Mouse (Mus musculus): Measurements from ENCODE around the gene Phyhipl.
A peak's percentile ranks its signal among the peaks of the same experiment; 100 is the strongest.

Phyhipl gene

GRCm38 (mm10) chr10:70655828-70656227 lies at the start of gene Phyhipl:
Phyhipl (minus strand) TSS chr10:70655965.
- DNase-seq (ENCODE audit: inconsistent ontology term): no peak

GRCm38 (mm10) chr10:70703211-70703610 lies 47.4 kb upstream of the Phyhipl start:
- no peak for DNase-seq (ENCODE audit: inconsistent ontology term)

GRCm38 (mm10) chr10:70699581-70699980 lies 43.8 kb upstream of the Phyhipl start:
- DNase-seq (ENCODE audit: inconsistent ontology term): no peak

- no peak for DNase-seq (ENCODE audit: inconsistent ontology term)
Observed at GRCm38 (mm10) chr10:70698014-70698413, 42.2 kb upstream of the Phyhipl start.

GRCm38 (mm10) chr10:70696748-70697585 lies 41.2 kb upstream of the Phyhipl start:
- peak; percentile 29 for DNase-seq (ENCODE audit: inconsistent ontology term)

GRCm38 (mm10) chr10:70689346-70689745 lies 33.6 kb upstream of the Phyhipl start:
- DNase-seq (ENCODE audit: inconsistent ontology term): no peak

- DNase-seq (ENCODE audit: inconsistent ontology term): peak; percentile 22
Observed at GRCm38 (mm10) chr10:70688881-70689280, 33.1 kb upstream of the Phyhipl start.

- DNase-seq (ENCODE audit: inconsistent ontology term): no peak
Observed at GRCm38 (mm10) chr10:70686941-70687703, 31.4 kb upstream of the Phyhipl start.

GRCm38 (mm10) chr10:70686505-70686904 lies 30.7 kb upstream of the Phyhipl start:
- peak; percentile 91 for DNase-seq (ENCODE audit: inconsistent ontology term)

GRCm38 (mm10) chr10:70683508-70683907 lies 27.7 kb upstream of the Phyhipl start:
- no peak for DNase-seq (ENCODE audit: inconsistent ontology term)

GRCm38 (mm10) chr10:70677946-70678345 lies 22.2 kb upstream of the Phyhipl start:
- no peak for DNase-seq (ENCODE audit: inconsistent ontology term)

GRCm38 (mm10) chr10:70656272-70656671 lies 507 bp upstream of the Phyhipl start:
- no peak for DNase-seq (ENCODE audit: inconsistent ontology term)

- DNase-seq (ENCODE audit: inconsistent ontology term): no peak
Observed at GRCm38 (mm10) chr10:70654655-70655054, 1.1 kb downstream of the Phyhipl start.

- no peak for DNase-seq (ENCODE audit: inconsistent ontology term)
Observed at GRCm38 (mm10) chr10:70654139-70654538, 1.6 kb downstream of the Phyhipl start.

- DNase-seq (ENCODE audit: inconsistent ontology term): no peak
Observed at GRCm38 (mm10) chr10:70651769-70652648, 3.8 kb downstream of the Phyhipl start.

GRCm38 (mm10) chr10:70648831-70649230 lies 6.9 kb downstream of the Phyhipl start:
- DNase-seq (ENCODE audit: inconsistent ontology term): peak; percentile 75

GRCm38 (mm10) chr10:70643131-70643530 lies 12.6 kb downstream of the Phyhipl start:
- no peak for DNase-seq (ENCODE audit: inconsistent ontology term)

- no peak for DNase-seq (ENCODE audit: inconsistent ontology term)
Observed at GRCm38 (mm10) chr10:70640896-70641596, 14.7 kb downstream of the Phyhipl start.

- no peak for DNase-seq (ENCODE audit: inconsistent ontology term)
Observed at GRCm38 (mm10) chr10:70640075-70640737, 15.6 kb downstream of the Phyhipl start.

- peak; percentile 66 for DNase-seq (ENCODE audit: inconsistent ontology term)
Observed at GRCm38 (mm10) chr10:70637640-70638328, 18.0 kb downstream of the Phyhipl start.
